Mouse (Mus musculus) megakaryocyte, adult 5-6 weeks (primary cell): Measurements from ENCODE around the gene Cenpn. TPM values are rescaled to one million over a fixed set of nuclear protein-coding genes. Genes with fewer than 3 reads are reported as not detected.
A peak's percentile ranks its signal among the peaks of the same experiment; 100 is the strongest.

Source experiments
- ATAC-seq: 2 replicates; pipeline ENCODE4 v1.8.0; 2016; ENCODE audit warnings: mild to moderate bottlenecking, inconsistent platforms; ENCODE audit not compliant: poor library complexity, severe bottlenecking
- total RNA-seq, 2 experiments: library from RNA; stranded (forward) in 1 of 2; stranded (reverse) in 1 of 2; fragments of 153-499, 151-499 nt in 1 of 2; fragments of 221-1000, 200-1000 nt in 1 of 2; gene quantifications; 2 replicates each; pipeline versions ENCODE4 v1.2.3 to v1.2.4; 2015 to 2017

Gene Cenpn
- total RNA-seq, 2 experiments from 2014 or later: 35.6 to 36.8 TPM

DNA sequence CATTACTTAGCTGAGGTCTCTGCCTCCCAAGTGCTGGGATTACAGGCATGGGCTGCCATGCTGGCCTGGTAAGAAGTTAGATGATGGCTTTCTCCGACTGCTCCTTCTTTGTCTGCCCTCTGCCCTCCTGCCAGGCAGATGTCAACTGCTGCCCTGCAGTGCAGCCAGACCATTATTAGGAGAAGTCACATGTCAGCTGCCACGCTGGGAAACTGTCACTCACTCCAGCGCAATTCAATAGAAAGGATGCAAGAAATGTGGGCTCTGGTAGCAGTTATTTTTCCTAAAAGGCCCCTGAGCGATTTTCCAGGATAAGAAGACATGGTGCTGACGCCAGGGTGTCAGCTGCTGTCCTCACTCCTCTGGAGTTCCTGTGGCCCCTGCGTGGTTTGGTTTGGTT, 14.0 kb downstream of the Cenpn start:
- ATAC-seq: no peak

DNA sequence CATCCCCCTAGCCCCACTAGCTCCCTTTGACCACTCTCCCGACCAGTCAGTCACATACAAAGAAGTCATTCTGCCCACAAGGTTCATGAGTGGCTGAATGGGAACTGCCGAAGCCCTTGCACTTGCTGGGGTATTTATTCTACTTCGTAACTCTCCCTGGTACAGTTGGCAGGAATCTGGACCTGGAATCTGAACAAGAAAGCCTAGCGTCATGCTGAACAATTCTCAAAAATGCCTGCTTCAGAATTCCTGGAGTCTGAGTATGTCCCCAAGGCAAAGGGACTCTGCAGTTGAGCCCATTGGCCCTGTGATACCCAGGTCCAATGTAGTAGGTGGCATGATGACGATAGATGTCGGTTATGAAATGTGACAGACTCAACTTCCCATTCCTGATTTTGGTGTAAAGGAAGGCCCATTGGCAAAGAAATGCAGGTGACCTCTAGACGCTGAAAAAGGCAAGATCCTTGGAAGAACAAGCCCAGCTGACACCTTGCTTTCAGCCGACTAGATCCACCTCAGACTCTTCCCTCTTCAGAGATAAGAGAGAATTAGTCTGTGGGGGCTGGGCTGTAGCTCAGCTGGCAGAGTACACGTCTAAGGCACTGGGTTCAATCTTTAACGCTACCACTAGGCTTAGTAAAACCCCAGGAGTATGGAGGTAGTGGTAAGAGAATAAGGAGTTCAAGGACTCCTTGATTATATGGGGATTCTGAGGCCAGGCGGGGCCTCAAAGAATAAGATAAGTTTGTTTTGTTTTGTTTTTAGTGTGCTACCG, 20.9 kb downstream of the Cenpn start:
- ATAC-seq: no peak

DNA sequence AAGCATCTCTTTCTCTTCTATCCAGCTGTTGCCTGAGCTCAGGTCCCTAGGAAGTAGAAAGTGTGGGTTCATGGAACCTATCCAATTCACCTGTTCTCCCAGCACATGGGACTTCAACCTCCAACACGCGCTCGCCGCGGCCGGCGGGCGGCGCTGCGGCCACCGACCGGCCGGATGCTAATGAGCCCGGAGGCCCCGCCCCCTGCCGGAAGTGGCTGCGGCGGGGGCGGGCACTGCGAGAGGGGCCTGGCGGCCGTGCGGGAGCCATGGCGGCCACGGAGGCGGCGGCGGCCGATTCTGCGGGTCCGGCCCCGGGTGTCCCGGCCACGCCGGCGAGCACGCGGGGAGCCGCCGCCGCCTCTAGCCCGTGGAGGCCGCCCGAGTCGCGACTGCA, 21.6 kb downstream of the Cenpn start, which contains the start of gene Atmin:
TSS of gene Atmin (plus strand) at position 233 of the 394 bp plus-strand sequence.
- peak; percentile 85 for ATAC-seq

DNA sequence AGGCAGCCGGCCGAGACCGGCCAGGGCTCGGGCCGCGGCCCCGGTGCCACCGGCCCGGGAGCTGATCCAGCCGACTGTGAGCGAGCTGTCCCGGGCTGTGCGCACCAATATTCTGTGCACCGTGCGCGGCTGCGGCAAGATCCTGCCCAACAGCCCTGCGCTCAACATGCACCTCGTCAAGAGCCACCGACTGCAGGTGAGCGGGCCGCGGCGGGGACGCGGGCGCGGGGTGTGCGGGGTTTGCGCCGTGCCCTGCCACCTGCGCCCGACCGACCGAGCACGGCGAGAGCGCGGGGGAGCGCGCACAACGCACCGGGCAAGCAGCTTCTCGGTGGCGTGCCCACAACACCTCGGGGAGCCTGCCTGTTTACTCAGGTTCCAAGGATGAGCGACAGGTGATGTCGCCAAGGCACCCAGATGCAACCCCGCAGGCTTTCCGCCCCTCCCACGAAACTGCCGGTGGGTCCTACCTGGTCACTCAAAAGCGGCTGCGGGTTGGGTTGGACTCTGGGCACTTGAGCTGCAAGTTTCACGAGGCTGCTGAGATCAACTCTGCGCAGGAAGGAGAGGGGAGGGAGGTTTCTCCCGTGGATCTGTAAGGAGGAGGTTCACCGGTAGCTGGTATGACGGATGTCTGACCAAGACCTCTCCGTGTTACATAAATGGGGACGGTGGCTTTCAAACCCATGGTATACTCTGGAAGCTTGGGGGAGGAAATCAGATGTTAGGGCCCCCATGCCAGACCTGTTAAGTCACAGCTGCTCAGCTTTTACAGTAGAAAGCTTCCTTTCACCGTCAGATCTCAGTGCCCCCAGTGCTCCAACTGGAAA, 22.2 kb downstream of the Cenpn start:
- ATAC-seq: 0 out of 2 replicates have a peak, but pooled peaks have one; percentile 8

DNA sequence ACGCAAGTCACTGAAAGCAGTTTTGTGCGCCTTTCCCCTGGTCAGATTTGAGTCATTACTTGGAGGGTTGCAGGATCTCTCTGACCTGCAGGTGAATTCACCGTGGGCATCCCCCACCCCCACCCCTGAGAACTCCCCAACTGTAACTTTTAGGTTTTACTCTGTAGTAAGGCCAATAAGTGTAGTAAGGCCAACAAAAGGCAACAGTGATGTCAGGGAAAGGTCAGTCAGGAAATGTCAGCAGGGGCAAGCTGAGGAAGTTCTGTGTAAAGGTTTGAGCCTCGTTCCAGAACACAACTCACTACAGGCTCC, 22.8 kb downstream of the Cenpn start:
- ATAC-seq: 0 out of 2 replicates have a peak, but pooled peaks have one; percentile 10

DNA sequence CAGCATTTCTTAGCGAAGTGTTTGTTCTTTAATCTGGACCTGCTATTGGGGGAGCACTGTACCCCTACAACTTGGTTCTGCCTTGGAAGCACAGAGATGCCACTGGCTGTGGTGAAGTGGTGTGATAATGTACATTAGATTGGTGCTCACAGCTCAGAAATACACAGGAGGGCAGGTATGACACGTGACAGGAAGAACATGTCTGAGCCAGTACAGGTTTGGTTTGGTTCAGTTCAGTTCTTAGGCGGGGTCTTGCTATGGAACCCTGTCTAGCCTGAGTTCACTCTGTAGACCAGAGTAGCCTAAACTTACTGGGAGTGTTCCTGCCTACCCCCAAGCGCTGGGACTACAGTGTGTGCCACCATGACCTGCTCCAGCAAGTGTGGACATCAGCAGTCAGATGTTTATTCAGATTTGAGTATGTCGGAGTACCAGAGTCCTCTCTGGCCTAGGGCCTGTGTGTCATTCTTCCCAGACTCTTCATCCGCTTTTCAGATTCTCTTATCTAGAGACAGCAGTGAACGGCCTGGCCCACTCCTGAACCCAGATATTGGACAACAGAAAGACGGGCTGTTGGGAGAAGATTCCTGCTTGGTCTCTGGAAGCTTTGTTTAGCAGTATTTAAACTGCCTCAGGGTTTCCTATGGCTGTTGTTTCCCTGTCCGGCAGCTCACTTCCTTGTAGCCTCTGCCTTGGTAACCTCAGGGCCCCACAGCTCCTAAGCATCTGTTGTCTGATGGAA, 23.8 kb downstream of the Cenpn start:
- no peak for ATAC-seq

DNA sequence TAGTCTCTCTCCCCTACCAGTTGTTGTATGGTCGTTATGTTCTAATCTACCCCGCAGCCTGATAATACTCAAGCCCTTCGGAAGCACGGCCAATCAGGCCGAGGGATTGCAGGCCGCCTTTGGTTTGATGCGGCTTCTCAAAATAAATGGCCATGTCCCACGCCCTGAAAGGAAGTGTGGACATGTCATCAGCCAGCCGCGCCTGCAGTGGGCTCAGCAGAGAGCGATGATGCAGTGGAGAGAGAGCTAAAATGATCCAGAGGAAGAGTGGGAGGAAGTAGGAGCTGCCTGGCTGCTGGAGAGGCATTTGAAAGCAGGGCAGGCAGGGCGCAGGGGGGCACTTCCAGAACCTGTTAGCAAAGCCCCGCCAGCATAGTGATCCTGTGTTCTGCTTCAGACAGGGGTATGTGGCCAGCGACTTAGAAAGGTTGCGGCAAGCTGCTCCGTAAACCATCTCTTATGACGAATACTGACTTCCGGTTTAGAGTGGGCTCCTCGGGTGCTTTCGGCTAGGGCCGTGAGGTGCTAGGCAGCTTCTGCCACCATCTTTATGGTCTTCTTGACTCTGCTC, 24.8 kb downstream of the Cenpn start:
- ATAC-seq: peak; percentile 54

DNA sequence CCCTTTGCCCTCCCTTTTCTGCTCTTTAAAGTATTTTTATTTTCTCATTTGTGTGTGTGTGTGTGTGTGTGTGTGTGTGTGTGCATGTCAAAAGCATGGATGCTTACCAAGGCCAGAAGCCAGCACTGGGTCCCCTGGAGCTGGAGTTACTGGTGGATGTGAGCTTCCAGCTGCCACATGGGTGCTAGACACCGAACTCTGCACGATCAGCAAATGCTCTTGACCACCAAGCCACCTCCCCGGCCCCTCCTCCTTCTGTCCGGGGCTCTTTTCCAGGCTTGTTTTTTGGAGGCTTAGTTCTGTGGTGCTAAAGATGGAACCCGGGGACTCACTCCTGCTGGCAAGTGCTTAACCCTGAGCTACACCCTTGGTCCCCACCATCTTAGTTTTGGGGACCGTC, 25.3 kb downstream of the Cenpn start:
- ATAC-seq: no peak

DNA sequence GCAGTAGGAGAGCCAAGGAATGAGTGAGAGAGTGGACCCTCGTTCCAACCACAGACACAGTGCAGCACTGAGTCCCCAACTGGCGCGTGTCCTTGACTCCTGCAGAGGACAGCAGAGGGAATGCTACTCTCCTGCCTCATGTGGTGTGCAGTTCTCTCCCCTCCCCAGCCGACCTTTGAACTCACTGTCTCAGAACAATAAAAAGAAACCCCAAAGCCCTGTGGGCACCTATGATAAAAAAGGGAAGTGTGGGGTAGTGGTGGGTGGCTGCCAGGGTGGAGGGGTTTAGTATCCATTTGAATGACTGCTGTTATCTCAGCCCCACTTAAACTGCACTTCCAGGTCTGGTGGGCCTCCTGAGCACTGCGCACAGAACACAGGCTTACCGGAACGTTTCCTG, 26.1 kb downstream of the Cenpn start:
- ATAC-seq: no peak

DNA sequence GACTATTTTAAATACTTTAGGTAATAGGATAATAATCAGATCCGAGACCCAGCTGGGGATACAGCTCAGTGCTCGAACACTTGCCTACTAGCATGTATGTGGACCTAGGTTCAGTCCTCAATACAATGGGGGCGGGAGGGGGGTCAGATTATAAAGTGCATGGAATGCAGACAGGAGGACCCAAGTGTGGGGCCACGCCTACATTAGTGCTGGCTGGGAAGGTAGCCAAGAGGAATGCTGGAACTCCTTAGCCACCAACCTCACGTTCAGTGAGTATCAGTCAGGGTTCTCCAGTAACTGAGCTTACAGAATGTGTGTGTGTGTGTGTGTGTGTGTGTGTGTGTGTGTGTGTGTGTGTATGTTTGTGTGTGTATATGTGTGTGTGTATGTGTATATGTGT, 29.8 kb downstream of the Cenpn start:
- ATAC-seq: no peak

DNA sequence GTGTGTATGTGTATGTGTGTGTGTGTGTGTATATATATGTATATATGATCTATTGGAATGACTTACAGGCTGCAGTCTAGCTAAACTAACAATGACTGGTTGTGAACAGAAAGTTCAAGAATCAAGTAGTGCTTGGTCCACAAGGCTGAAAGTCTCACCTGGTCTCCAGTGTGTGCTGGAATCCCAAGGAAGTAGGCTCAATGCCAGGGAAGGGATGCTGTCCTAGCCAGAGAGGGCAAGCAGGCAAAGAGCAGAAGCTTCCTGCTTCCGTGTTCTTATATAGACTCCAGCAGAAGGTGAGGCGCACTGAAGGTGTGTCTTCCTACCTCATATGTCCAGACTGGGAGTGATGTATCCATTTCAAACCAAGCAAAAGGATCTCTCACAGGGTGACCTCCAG, 30.2 kb downstream of the Cenpn start:
- ATAC-seq: no peak

DNA sequence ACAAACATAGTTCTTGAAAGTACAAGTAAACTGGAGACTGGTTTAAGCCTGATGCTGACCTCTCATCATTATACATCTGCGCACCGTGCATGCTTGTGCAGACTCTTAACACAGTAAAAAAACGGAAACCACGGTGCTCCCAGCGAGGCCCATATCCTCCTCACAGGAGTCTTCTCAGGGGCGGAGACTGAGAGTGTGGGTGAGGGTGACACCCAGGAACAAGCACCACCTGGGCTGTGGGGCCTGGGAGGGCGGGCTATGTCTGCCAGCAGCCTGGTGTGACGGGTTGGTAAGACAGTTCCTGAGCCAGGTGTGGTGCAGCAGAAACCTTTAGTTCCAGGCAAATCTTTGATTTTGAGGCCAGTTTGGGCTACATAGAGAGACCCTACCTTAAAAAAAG, 30.9 kb downstream of the Cenpn start:
- no peak for ATAC-seq

DNA sequence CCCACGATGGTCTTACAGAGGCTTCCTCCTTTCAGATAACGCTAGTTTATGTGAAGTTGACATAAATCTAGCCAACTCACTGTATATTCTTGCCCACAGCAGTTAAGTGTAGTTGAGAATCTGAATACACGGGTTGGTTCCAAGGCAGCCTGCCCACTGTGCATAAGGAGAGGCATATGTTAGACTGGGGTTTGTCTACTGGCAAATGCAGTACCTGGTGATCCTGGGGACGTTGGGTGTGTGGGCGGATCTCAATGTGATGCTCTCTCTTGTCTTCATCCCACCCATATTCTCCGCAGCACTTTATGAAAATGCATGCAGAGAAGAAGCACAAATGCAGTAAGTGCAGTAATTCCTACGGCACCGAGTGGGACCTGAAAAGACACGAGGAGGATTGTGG, 32.9 kb downstream of the Cenpn start:
- no peak for ATAC-seq

DNA sequence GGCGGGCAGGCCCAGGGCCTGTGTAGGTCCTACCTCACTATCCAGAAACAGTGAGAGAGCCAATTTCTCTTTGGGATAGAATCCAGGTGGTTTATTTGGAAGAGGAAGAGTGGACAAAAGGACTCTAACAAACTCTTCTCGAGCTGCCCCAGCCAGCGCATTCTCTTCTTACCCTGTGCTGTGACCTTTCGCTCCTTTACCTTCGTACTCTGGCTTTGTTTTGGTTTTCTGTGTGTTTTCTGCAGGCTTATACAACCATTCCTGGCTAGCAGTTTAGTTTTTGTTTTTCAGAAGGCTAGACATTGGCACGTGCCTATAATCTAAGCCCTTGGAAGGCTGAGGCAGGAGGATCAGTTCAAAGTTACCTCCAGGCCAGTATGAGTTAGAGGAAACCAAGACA, 48.0 kb downstream of the Cenpn start:
- no peak for ATAC-seq

DNA sequence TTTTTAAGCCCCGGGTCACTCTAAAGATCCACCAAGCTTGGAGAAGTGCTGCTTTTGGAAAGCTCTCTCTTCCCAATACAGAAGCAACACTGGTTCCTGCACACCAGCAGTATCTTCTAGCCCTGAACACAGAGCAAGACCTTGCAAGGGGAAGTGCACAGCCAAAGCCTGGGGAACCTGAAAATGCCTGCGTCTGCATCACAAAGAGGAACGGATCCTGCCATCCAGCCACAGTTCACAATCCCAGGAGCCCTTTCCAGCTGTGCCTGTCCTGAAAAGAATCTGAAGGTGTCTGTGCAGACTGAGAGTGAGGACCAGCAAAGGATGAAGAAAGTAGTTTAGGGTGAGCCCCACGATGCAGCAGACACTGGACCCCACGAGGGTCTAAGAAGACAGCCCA, 53.5 kb downstream of the Cenpn start:
- ATAC-seq: peak; percentile 28

DNA sequence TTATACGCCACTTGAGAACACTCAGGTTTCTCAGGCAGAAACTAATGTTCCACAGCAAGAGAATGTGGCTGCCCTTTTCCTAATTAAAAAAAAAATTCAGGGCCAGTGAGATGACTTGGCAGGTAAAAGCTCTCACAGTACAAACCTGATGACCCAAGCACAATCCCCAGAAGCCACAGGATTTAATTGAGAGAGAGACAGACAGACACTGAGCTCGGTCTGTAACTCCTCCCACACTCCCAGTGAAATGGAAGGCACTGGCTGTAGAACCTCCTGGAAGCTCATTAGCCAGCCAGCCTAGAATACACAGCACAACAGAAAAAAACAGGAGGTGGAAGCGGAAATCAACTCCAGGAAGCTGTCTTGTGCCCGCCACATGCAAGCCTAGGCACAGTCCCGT, 54.1 kb downstream of the Cenpn start:
- no peak for ATAC-seq

DNA sequence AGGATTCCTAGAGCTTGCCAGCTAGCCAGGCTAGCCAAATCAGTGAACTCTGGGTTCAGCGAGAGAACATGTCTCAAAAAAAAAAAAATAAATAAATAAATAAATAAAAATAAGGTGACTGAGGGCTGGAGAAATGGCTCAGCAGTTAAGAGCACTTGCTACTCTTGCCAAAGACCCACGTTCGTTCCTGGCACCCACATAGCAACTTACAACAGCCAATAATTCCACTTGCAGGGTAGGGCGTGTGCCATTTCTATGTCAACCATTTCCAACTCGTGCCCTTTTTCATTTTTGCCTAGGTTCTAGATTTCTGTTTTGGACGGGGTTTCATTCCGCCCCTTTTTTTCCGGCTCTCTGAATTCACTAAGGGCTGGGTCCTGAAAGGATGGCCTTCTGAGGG, 56.5 kb downstream of the Cenpn start:
- no peak for ATAC-seq

DNA sequence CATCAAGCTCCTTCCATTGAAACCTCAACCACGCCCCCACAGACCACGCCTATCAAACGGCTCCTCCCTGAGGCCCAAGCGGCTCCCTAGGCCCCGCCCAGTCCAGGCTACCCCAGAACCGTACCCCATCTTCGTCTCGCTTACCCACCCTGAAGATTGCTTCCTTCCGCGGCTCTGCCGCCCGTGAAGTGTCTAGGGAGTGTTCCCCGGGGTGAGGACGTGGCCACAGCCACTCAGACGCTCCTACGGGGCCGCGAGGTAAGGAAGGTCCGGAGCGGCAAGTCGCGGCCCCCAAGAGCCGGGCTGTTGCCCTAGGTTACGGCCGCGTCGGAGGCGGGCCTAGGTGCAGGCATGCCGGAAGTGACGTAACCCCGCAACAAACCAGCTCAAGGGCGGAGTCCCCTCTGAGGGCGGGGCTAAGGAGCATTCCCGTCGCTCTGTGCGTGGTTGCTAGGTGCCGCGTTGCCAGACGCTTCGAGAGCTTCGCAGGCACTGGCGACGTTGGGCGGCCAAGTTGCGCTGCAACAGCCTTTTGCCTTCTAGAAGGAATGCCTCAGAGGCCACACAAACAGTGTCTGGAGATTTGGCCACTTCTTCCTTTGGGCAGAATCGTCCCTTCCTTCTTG, 57.2 kb downstream of the Cenpn start, which contains the start of gene 1700030J22Rik:
TSS of gene 1700030J22Rik (minus strand) at position 329 of the 626 bp plus-strand sequence.
- ATAC-seq: peak; percentile 88

DNA sequence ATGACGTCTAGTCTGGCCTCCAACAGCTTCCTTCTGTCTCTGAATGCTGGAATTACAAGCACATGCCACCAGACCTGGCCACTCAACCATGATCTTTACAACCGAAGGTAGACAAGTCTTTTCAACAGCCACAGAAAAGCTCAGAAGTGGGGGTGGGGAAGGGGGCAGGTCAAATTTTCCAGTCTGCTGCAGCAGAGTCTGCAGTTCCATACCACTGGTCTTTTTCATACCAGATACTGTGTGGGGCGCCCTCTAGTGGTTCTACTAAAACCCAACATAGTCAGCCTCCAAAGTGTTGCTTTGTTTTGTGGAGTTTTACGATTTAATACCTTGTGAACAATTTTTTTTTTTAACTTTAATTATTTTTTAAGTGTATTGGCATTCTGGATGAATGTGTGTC, 58.6 kb downstream of the Cenpn start:
- ATAC-seq: peak; percentile 39

DNA sequence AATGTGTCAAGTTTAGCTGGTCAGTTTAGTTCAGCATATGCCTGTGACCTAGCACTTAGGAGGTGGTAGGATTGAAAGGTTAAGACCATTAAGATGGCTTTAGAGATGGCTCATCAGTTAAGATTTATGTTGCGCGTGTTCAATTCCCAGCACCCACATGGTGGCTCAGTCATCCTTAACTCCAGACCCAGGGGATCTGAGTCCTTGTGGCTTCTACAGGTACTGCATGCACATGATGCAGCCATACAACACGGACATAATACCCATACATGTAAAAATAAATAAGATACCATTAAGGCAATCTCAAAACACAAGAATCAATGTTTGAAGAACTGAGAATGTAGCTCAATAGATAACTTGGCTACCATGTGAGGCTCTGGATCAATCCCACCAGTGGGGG, 68.3 kb downstream of the Cenpn start:
- ATAC-seq: no peak
